Mouse (Mus musculus): ENCODE measurements around the gene Sbk1.
"Not testable (repeated sequence)": the region's sequence is repeated elsewhere in the genome, so short reads cannot be mapped to it uniquely, and the experiment has no call there.

The Sbk1 gene

GRCm38 (mm10) chr7:126287493-126288103 is 15.2 kb downstream of the Sbk1 start:
- no peak for DNase-seq (ENCODE audit: low read depth, low spot score)

GRCm38 (mm10) chr7:126288104-126288497 is 15.7 kb downstream of the Sbk1 start:
- DNase-seq (ENCODE audit: low read depth, low spot score): no peak

- no peak for DNase-seq (ENCODE audit: low read depth, low spot score)
These were observed 16.2 kb downstream of the Sbk1 start for GRCm38 (mm10) chr7:126288571-126289091.

- DNase-seq (ENCODE audit: low read depth, low spot score): no peak
These were observed 17.0 kb downstream of the Sbk1 start for GRCm38 (mm10) chr7:126289371-126289770.

- DNase-seq (ENCODE audit: low read depth, low spot score): no peak
These were observed 17.5 kb downstream of the Sbk1 start for GRCm38 (mm10) chr7:126289956-126290355.

- DNase-seq (ENCODE audit: low read depth, low spot score): peak; percentile 56
These were observed 19.5 kb downstream of the Sbk1 start for GRCm38 (mm10) chr7:126291681-126292545.

- DNase-seq (ENCODE audit: low read depth, low spot score): no peak
These were observed 20.7 kb downstream of the Sbk1 start for GRCm38 (mm10) chr7:126293091-126293490.

GRCm38 (mm10) chr7:126297579-126298460 is 25.4 kb downstream of the Sbk1 start:
- DNase-seq (ENCODE audit: low read depth, low spot score): peak; percentile 67

- DNase-seq (ENCODE audit: low read depth, low spot score): no peak
These were observed 26.4 kb downstream of the Sbk1 start for GRCm38 (mm10) chr7:126298856-126299255.

- peak; percentile 71 for DNase-seq (ENCODE audit: low read depth, low spot score)
These were observed 29.4 kb downstream of the Sbk1 start for GRCm38 (mm10) chr7:126301831-126302230.

- DNase-seq (ENCODE audit: low read depth, low spot score): no peak
These were observed 39.4 kb downstream of the Sbk1 start for GRCm38 (mm10) chr7:126311822-126312221.

- no peak for DNase-seq (ENCODE audit: low read depth, low spot score)
These were observed 40.9 kb downstream of the Sbk1 start for GRCm38 (mm10) chr7:126313309-126313708.

- no peak for DNase-seq (ENCODE audit: low read depth, low spot score)
These were observed 41.9 kb downstream of the Sbk1 start for GRCm38 (mm10) chr7:126314273-126314672.

- DNase-seq (ENCODE audit: low read depth, low spot score): peak; percentile 89
These were observed 51.3 kb downstream of the Sbk1 start for GRCm38 (mm10) chr7:126323729-126324128.

- DNase-seq (ENCODE audit: low read depth, low spot score): no peak
These were observed 52.4 kb downstream of the Sbk1 start for GRCm38 (mm10) chr7:126324791-126325190.

- peak; percentile 87 for DNase-seq (ENCODE audit: low read depth, low spot score)
These were observed 53.3 kb downstream of the Sbk1 start for GRCm38 (mm10) chr7:126325576-126326273.

GRCm38 (mm10) chr7:126328848-126329247 is 56.4 kb downstream of the Sbk1 start:
- not testable (repeated sequence) for DNase-seq (ENCODE audit: low read depth, low spot score)

- DNase-seq (ENCODE audit: low read depth, low spot score): no peak
These were observed 57.7 kb downstream of the Sbk1 start for GRCm38 (mm10) chr7:126329907-126330645.

GRCm38 (mm10) chr7:126330693-126331092 is 58.3 kb downstream of the Sbk1 start:
- DNase-seq (ENCODE audit: low read depth, low spot score): peak; percentile 70

GRCm38 (mm10) chr7:126332691-126333090 is 60.3 kb downstream of the Sbk1 start:
- DNase-seq (ENCODE audit: low read depth, low spot score): peak; percentile 73

Measured in R1 (cell line).